Mouse (Mus musculus) stomach, embryonic 14.5 days (tissue): ENCODE data around the gene Mtch1. TPM values are rescaled to one million over a fixed set of nuclear protein-coding genes. Genes with fewer than 3 reads are reported as not detected.

Source experiments
- ATAC-seq: fragments of 200-750 bp; cut with Nextera tagmentation; 2 replicates; pipeline ENCODE4 v1.8.0; 2017; ENCODE audit warnings: low read depth, moderate TSS enrichment; ENCODE audit not compliant: insufficient number of reproducible peaks, insufficient read depth, low FRiP score
- H3K27ac ChIP-seq: fragments of 300-500 bp; sonication (generic); 2 replicates; pipeline ENCODE4 v1.5.1; 2014; ENCODE audit warnings: mild to moderate bottlenecking, low read length, moderate library complexity, mixed read lengths
- H3K27me3 ChIP-seq: fragments of 300-500 bp; sonication (generic); 2 replicates; pipeline ENCODE4 v1.6.1; 2014; ENCODE audit warnings: low read length, control low read depth, mixed read lengths; ENCODE audit not compliant: control insufficient read depth, insufficient read depth
- H3K36me3 ChIP-seq: fragments of 300-500 bp; sonication (generic); 2 replicates; pipeline ENCODE4 v1.6.1; 2014; ENCODE audit warnings: mild to moderate bottlenecking, control low read depth, low read length, moderate library complexity, mixed read lengths; ENCODE audit not compliant: control insufficient read depth, insufficient read depth
- H3K4me1 ChIP-seq: fragments of 300-500 bp; sonication (generic); 2 replicates; pipeline ENCODE4 v1.6.1; 2014; ENCODE audit warnings: low read length, control low read depth, mixed read lengths; ENCODE audit not compliant: control insufficient read depth, insufficient read depth
- H3K4me2 ChIP-seq: fragments of 300-500 bp; sonication (generic); replicated peaks from 2 replicates; pipeline ENCODE4 v1.6.1; 2014; ENCODE audit warnings: low read depth, low read length, control low read depth
- H3K4me3 ChIP-seq: fragments of 300-500 bp; sonication (generic); 2 replicates; pipeline ENCODE4 v1.5.1; 2014; ENCODE audit warnings: low read depth, low read length, control low read depth
- H3K9ac ChIP-seq: fragments of 300-500 bp; sonication (generic); replicated peaks from 2 replicates; pipeline ENCODE4 v1.6.1; 2014; ENCODE audit warnings: low read depth, mild to moderate bottlenecking, control low read depth, low read length, moderate library complexity, mixed read lengths
- H3K9me3 ChIP-seq: fragments of 300-500 bp; sonication (generic); 2 replicates; pipeline ENCODE4 v1.6.1; 2016; ENCODE audit warnings: low read depth, low read length, control low read depth; ENCODE audit not compliant: control insufficient read depth
- WGBS: fragments of 180-500 bp; shearing (Covaris S2); extraction: QIAGEN DNeasy Blood & Tissue Kit; methylation state at CpG from one replicate; pipeline ENCODE4 v1.1.7; 2014; 5-methylcytosine and 5-hydroxymethylcytosine counted together
- polyA plus RNA-seq: library from polyadenylated mRNA; unstranded; fragments of >200 nt; fragmentation: Nextera tagmentation; extraction: Ambion mirVana; gene quantifications from 2 replicates; pipeline ENCODE4 v1.2.1, GENCODE M21; 2014

The Mtch1 gene
- polyA plus RNA-seq, 1 experiment from 2014 or later: 287 TPM

DNA sequence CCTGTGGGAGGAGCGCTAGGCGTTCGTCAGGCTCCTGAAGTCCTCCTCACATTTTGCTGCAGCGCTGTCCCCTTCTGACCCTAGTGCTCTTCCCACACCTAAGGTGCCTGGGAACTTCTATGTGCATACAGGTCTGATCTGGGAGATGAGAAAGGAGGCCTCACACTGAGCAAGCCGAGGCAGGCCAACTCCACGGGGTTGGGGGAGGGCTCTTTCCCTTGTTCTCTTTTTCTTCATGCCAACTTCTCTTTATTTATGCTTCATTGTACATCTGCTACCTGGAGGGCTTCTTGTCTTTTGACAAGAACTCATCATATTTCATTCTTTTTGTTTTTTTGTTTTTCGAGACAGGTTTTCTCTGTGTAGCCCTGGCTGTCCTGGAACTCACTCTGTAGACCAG, 55.9 kb downstream of the Mtch1 start:
- H3K9ac ChIP-seq: no peak overlapping the region
- H3K27ac ChIP-seq: no peak overlapping the region
- no peak overlapping the region for H3K4me3 ChIP-seq
- H3K9me3 ChIP-seq: no peaks in the 10 kb centered on the region
- 83% methylated on average over 7 of the region's 7 CpGs for WGBS
- no peak for ATAC-seq
- H3K27me3 ChIP-seq: no peaks in the 10 kb centered on the region
- H3K4me1 ChIP-seq: no peaks in the 10 kb centered on the region
- H3K36me3 ChIP-seq: peaks cover 5% of the 10 kb centered on the region
- no peak overlapping the region for H3K4me2 ChIP-seq

DNA sequence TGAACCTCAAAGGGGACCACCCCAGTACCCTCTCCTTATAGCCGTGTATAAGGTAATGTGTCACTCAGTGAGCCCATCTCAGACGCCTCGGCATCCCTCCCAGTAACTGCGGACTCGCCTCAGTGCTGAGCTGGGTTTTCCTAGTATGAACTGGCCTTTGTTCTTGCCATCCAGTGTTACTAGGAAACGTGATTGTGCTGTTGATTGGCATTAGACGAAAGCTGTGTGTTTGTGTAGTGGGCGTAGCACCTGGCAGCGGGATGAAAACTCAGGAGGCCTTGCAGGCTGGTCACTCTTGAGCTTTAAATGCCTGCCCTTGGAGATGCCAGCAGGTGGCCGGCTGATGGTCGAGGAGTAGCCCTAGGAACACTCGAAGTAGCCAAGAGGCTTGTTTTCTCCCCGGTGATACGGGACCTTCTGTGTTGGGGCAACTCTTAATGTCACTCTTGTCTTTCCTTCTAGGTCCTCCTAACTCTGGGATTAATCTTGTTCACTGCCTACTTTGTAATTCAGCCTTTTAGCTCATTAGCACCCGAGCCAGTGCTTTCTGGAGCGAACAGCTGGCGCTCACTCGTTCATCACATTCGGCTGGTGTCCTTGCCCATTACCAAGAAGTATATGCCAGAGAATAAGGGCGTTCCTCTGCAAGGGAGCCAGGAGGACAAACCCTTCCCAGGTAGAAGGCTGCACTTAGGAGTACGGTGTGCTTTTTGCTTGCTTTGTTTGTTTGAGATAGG, 65.3 kb downstream of the Mtch1 start:
- no peaks in the 10 kb centered on the region for H3K9me3 ChIP-seq
- no peaks in the 10 kb centered on the region for H3K27me3 ChIP-seq
- no peak overlapping the region for H3K9ac ChIP-seq
- H3K4me1 ChIP-seq: no peaks in the 10 kb centered on the region
- H3K27ac ChIP-seq: peak overlapping the region; percentile 39; the same call in 1 of the 2 replicates
- H3K4me3 ChIP-seq: no peak overlapping the region
- peaks cover 13% of the 10 kb centered on the region for H3K36me3 ChIP-seq
- WGBS: 73% methylated on average over 21 of the region's 21 CpGs
- H3K4me2 ChIP-seq: no peak overlapping the region
- no peak for ATAC-seq

Other genes with a start within 250 kb of the Mtch1 start
- gene Rab44, start 233.8 kb downstream of the Mtch1 start, polyA plus RNA-seq: 0.39 and 0.97 TPM in 2 replicates
- gene Cpne5, start 109.8 kb downstream of the Mtch1 start, polyA plus RNA-seq: 12.2 and 15.0 TPM in 2 replicates
- 134 and 137 TPM in 2 replicates for gene Ppil1, start 83.7 kb downstream of the Mtch1 start, polyA plus RNA-seq
- 79.5 and 80.8 TPM in 2 replicates for gene BC004004, start 79.1 kb downstream of the Mtch1 start, polyA plus RNA-seq
- gene Pi16, start 30.3 kb downstream of the Mtch1 start, polyA plus RNA-seq: 0.13 and 0.41 TPM in 2 replicates
- gene Fgd2, start 13.0 kb upstream of the Mtch1 start, polyA plus RNA-seq: 8.4 and 11.5 TPM in 2 replicates
- 10.1 TPM in 2 replicates for gene Pim1, start 142.8 kb upstream of the Mtch1 start, polyA plus RNA-seq
- gene Gm17657, start 201.7 kb upstream of the Mtch1 start, polyA plus RNA-seq: not detected in 2 replicates
- gene Tbc1d22b, start 201.9 kb upstream of the Mtch1 start, polyA plus RNA-seq: 15.2 and 15.6 TPM in 2 replicates
- gene Tmem217, start 204.5 kb upstream of the Mtch1 start, polyA plus RNA-seq: 0.62 and 0.65 TPM in 2 replicates